Mouse (Mus musculus): ENCODE results near the gene Ccdc127.

- no peak for TF ChIP-seq CTCF (IDR thresholded peaks at IDR 0.05; ENCODE audit: low read depth)
- no peak for TF ChIP-seq EP300 (optimal IDR thresholded peaks at IDR 0.05)
Measured at GRCm38 (mm10) chr13:74301607-74301984, 48.5 kb upstream of the Ccdc127 start.

Measured in stomach, postnatal 0 days (tissue).